Mouse (Mus musculus): ENCODE data around the gene Tas2r122. TPM values are rescaled to one million over a fixed set of nuclear protein-coding genes. Genes with fewer than 3 reads are reported as not detected.
"Not testable (repeated sequence)": the region's sequence is repeated elsewhere in the genome, so short reads cannot be mapped to it uniquely, and the experiment has no call there.

Gene Tas2r122
- polyA plus RNA-seq (2015; fragmentation: Nextera tagmentation; extraction: Ambion mirVana): not detected in 2 replicates

DNA sequence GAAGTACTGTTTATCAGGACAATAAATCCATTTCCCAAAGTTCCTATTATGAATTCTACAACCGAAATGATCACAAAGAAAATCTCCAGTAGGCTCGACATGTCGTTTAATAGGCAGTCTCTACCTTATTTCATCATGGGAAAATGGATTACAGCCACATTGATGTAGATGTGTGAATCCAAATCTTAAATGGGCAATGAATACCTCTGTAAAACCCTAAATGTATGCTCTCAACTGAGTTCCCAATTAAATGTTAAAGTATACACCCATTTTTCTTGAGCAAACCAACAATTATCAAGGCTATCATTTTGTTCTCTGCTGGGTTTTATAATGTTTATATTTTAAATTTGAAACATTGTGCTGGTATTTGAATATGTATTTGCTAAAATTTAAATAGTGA is at the start of gene Tas2r122:
Gene Tas2r122, minus strand, starts transcription at position 101 of the 400 bp plus-strand sequence.
- no peaks in the 10 kb centered on the region for H3K9me3 ChIP-seq
- H3K9ac ChIP-seq: no peak within 1 kb of the TSS
- ATAC-seq: no peak
- H3K4me2 ChIP-seq (replicated peaks): no peak within 1 kb of the TSS
- no peaks in the 10 kb centered on the region for H3K4me1 ChIP-seq (replicated peaks)
- no peaks in the 10 kb centered on the region for H3K27me3 ChIP-seq (replicated peaks)
- WGBS: 85% methylated on average over 3 of the region's 3 CpGs
- no peaks in the 10 kb centered on the region for H3K36me3 ChIP-seq
- no peak within 1 kb of the TSS for H3K27ac ChIP-seq
- H3K4me3 ChIP-seq (replicated peaks): no peak within 1 kb of the TSS

DNA sequence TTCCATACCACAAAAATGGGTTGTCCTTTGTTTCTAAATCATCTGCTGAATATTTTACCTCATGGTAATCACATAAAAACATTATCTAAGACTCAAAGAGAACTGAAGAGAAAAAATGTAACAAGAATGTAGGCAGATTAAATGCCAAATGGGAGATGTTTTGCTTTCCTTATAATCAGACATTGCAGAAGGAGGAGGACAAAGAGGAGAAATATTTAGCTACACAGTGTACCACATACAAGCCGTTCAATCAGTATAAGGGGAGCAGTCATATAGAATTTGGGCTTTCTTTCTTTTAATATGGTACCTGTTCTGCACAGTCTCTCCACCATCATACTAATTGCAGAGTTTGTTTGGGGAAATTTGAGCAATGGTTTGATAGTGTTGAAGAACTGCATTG is 42.7 kb upstream of the Tas2r122 start, which contains the start of gene Tas2r124:
Gene Tas2r124, plus strand, starts transcription at position 301 of the 400 bp plus-strand sequence.
- Histone ChIP-seq H3K9ac (no peak within 1 kb of the TSS), H3K9me3 (no peaks in the 10 kb centered on the region), H3K4me1 (replicated peaks) (no peaks in the 10 kb centered on the region), H3K4me2 (replicated peaks) (no peak within 1 kb of the TSS), H3K27ac (no peak within 1 kb of the TSS), H3K27me3 (replicated peaks) (no peaks in the 10 kb centered on the region), H3K4me3 (replicated peaks) (no peak within 1 kb of the TSS), H3K36me3 (no peaks in the 10 kb centered on the region)
- no peak for ATAC-seq
- WGBS: 91% methylated on average over 1 of the region's 1 CpGs

GRCm38 (mm10) chr6:132750206-132750605 is 38.5 kb upstream of the Tas2r122 start:
- no peak overlapping the region for H3K27ac ChIP-seq
- no peaks in the 10 kb centered on the region for H3K27me3 ChIP-seq (replicated peaks)
- 75% methylated on average over 2 of the region's 2 CpGs for WGBS
- no peaks in the 10 kb centered on the region for H3K36me3 ChIP-seq
- H3K4me3 ChIP-seq (replicated peaks): no peak overlapping the region
- no peak overlapping the region for H3K4me2 ChIP-seq (replicated peaks)
- no peak overlapping the region for H3K9ac ChIP-seq
- no peaks in the 10 kb centered on the region for H3K9me3 ChIP-seq
- no peaks in the 10 kb centered on the region for H3K4me1 ChIP-seq (replicated peaks)
- ATAC-seq: no peak

DNA sequence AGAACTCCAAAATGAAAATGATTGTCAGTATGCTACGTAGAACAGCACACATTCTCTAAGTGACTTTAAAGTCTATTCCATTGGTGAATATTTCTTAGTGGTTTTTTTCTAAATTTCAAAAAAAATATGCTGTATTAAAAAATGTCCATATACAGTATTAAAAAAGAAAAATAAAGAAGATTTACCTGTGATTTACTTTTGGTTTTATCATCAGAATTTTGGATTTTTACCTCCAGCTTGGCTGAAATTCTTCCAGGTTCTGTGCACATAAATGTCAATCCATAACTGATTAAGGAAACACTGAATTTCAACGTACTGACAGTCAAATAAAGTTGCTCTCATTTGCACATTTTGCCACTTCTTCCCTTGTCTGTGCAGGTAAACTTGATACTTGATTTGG is 26.2 kb upstream of the Tas2r122 start, which contains the start of gene Tas2r115:
Gene Tas2r115, minus strand, starts transcription at position 101 of the 400 bp plus-strand sequence.
- Histone ChIP-seq H3K27me3 (replicated peaks) (no peaks in the 10 kb centered on the region), H3K27ac (no peak within 1 kb of the TSS), H3K4me1 (replicated peaks) (no peaks in the 10 kb centered on the region), H3K9ac (no peak within 1 kb of the TSS), H3K9me3 (no peaks in the 10 kb centered on the region), H3K4me3 (replicated peaks) (no peak within 1 kb of the TSS), H3K4me2 (replicated peaks) (no peak within 1 kb of the TSS), H3K36me3 (no peaks in the 10 kb centered on the region)
- no peak for ATAC-seq
- WGBS: 72% methylated on average over 2 of the region's 2 CpGs

- H3K27ac ChIP-seq: no peak within 1 kb of the TSS
- no peaks in the 10 kb centered on the region for H3K9me3 ChIP-seq
- H3K27me3 ChIP-seq (replicated peaks): no peaks in the 10 kb centered on the region
- WGBS: 66% methylated on average over 1 of the region's 1 CpGs
- no peaks in the 10 kb centered on the region for H3K4me1 ChIP-seq (replicated peaks)
- H3K36me3 ChIP-seq: no peaks in the 10 kb centered on the region
- no peak within 1 kb of the TSS for H3K4me3 ChIP-seq (replicated peaks)
- no peak within 1 kb of the TSS for H3K4me2 ChIP-seq (replicated peaks)
- ATAC-seq: no peak
- no peak within 1 kb of the TSS for H3K9ac ChIP-seq
Observed at GRCm38 (mm10) chr6:132700907-132701306, 10.8 kb downstream of the Tas2r122 start, which contains the start of gene Tas2r121. Tas2r121 (minus strand) TSS chr6:132701007.

GRCm38 (mm10) chr6:132691596-132691995 is 20.1 kb downstream of the Tas2r122 start:
- H3K27ac ChIP-seq; H3K4me2 ChIP-seq (replicated peaks); H3K27me3 ChIP-seq (replicated peaks); H3K4me1 ChIP-seq (replicated peaks); H3K4me3 ChIP-seq (replicated peaks); ATAC-seq; H3K9me3 ChIP-seq; H3K9ac ChIP-seq; H3K36me3 ChIP-seq: not testable (repeated sequence)
- 81% methylated on average over 7 of the region's 7 CpGs for WGBS

Other genes starting within 250 kb of the Tas2r122 start
- not detected in 2 replicates for gene Prh1, start 142.1 kb downstream of the Tas2r122 start, polyA plus RNA-seq (2015; fragmentation: Nextera tagmentation; extraction: Ambion mirVana)
- not detected in 2 replicates for gene Prp2, start 116.0 kb downstream of the Tas2r122 start, polyA plus RNA-seq (2015; fragmentation: Nextera tagmentation; extraction: Ambion mirVana)
- not detected in 2 replicates for gene A630073D07Rik, start 60.4 kb downstream of the Tas2r122 start, polyA plus RNA-seq (2015; fragmentation: Nextera tagmentation; extraction: Ambion mirVana)
- not detected in 2 replicates for gene Tas2r120, start 55.0 kb downstream of the Tas2r122 start, polyA plus RNA-seq (2015; fragmentation: Nextera tagmentation; extraction: Ambion mirVana)
- gene Tas2r121, start 10.9 kb downstream of the Tas2r122 start, polyA plus RNA-seq (2015; fragmentation: Nextera tagmentation; extraction: Ambion mirVana): not detected in 2 replicates
- not detected in 2 replicates for gene Tas2r115, start 26.1 kb upstream of the Tas2r122 start, polyA plus RNA-seq (2015; fragmentation: Nextera tagmentation; extraction: Ambion mirVana)
- not detected in 2 replicates for gene Tas2r124, start 42.8 kb upstream of the Tas2r122 start, polyA plus RNA-seq (2015; fragmentation: Nextera tagmentation; extraction: Ambion mirVana)
- gene Tas2r102, start 50.2 kb upstream of the Tas2r122 start, polyA plus RNA-seq (2015; fragmentation: Nextera tagmentation; extraction: Ambion mirVana): not detected in 2 replicates
- not detected in 2 replicates for gene Tas2r136, start 66.2 kb upstream of the Tas2r122 start, polyA plus RNA-seq (2015; fragmentation: Nextera tagmentation; extraction: Ambion mirVana)
- gene Tas2r117, start 90.9 kb upstream of the Tas2r122 start, polyA plus RNA-seq (2015; fragmentation: Nextera tagmentation; extraction: Ambion mirVana): not detected in 2 replicates
- gene Tas2r123, start 135.2 kb upstream of the Tas2r122 start, polyA plus RNA-seq (2015; fragmentation: Nextera tagmentation; extraction: Ambion mirVana): not detected in 2 replicates
- not detected in 2 replicates for gene Tas2r116, start 143.5 kb upstream of the Tas2r122 start, polyA plus RNA-seq (2015; fragmentation: Nextera tagmentation; extraction: Ambion mirVana)
- gene Tas2r110, start 156.1 kb upstream of the Tas2r122 start, polyA plus RNA-seq (2015; fragmentation: Nextera tagmentation; extraction: Ambion mirVana): not detected in 2 replicates
- gene Tas2r113, start 181.1 kb upstream of the Tas2r122 start, polyA plus RNA-seq (2015; fragmentation: Nextera tagmentation; extraction: Ambion mirVana): not detected in 2 replicates
- not detected in 2 replicates for gene Tas2r125, start 197.7 kb upstream of the Tas2r122 start, polyA plus RNA-seq (2015; fragmentation: Nextera tagmentation; extraction: Ambion mirVana)
- not detected in 2 replicates for gene Tas2r129, start 239.2 kb upstream of the Tas2r122 start, polyA plus RNA-seq (2015; fragmentation: Nextera tagmentation; extraction: Ambion mirVana)
- gene Tas2r131, start 246.0 kb upstream of the Tas2r122 start, polyA plus RNA-seq (2015; fragmentation: Nextera tagmentation; extraction: Ambion mirVana): not detected in 2 replicates

Data from intestine, embryonic 15.5 days (tissue).